Mouse (Mus musculus) heart, postnatal 0 days (tissue): ENCODE measurements around the gene Avil.

Experiments
- CTCF ChIP-seq: IDR thresholded peaks from 2 replicates; pipeline ENCODE4 v1.5.1; 2016; ENCODE audit warnings: antibody characterized with exemption, control low read depth, low read depth
- EP300 ChIP-seq: IDR thresholded peaks from 2 replicates; pipeline ENCODE4 v1.6.1; 2016; ENCODE audit warnings: antibody characterized with exemption, low read depth

- TF ChIP-seq EP300 (no peak), CTCF (no peak)
These were observed 54.9 kb downstream of the Avil start for GRCm38 (mm10) chr10:127055406-127055805.
